Mouse (Mus musculus): Measurements from ENCODE around the gene Inpp5d. TPM values are rescaled to one million over a fixed set of nuclear protein-coding genes. Genes with fewer than 3 reads are reported as not detected.

Gene Inpp5d
- polyA plus RNA-seq, 2 experiments = 9.3 to 11.1 TPM

DNA sequence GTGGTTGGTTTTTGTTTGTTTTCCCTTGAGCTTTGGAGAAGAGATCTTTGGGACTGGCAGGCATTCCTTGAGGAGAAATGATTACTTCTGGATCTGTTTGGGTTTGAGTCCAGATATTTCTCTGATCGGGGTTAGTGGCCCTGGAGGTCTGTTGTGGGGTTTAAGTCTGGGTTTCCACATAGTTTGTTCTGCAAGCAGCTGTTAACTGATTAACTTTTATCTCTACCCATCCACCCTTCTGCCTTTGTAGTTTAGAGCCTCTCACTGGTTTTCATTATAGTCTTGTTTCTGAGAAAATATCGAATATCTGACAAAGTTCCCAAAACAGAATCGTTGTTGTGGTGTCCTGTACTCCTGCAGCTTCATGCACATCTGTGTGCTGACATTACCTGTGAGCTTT lies 143.7 kb downstream of the Inpp5d start:
- WGBS (ENCODE audit: insufficient replicate concordance) = 10% methylated on average over 3 of the region's 3 CpGs
- Histone ChIP-seq H3K9ac (replicated peaks) (no peak overlapping the region), H3K4me2 (ENCODE audit: low read depth) (peak overlapping the region; percentile 13), H3K9me3 (ENCODE audit: control insufficient read depth, low read length) (no peaks in the 10 kb centered on the region), H3K36me3 (replicated peaks; ENCODE audit: control insufficient read depth, insufficient read depth, low read depth) (peaks cover 73% of the 10 kb centered on the region), H3K27ac (0 out of 2 replicates have a peak overlapping the region, but pooled peaks have one; percentile 37), H3K4me1 (replicated peaks; ENCODE audit: control insufficient read depth in 2 of 2, insufficient read depth in 2 of 2, low read length in 1 of 2) (peaks cover 9 to 15% of the 10 kb centered on the region in 2 experiments), H3K27me3 (ENCODE audit: control insufficient read depth, insufficient read depth, low read length) (no peaks in the 10 kb centered on the region), H3K4me3 (ENCODE audit: insufficient read depth in 1 of 2, low read depth in 2 of 2, low read length in 2 of 2) (no peak overlapping the region)
- peak; percentile 67; the same call in 1 of the 2 replicates for ATAC-seq (ENCODE audit: insufficient read depth)
- DNase-seq (ENCODE audit: low read depth in 3 of 3, low spot score in 3 of 3) = peak in 1 of 3 experiments; percentile 17
- TF ChIP-seq CTCF (IDR thresholded peaks at IDR 0.05; ENCODE audit: low read depth) (no peak), EP300 (IDR thresholded peaks at IDR 0.05; ENCODE audit: low read depth) (peak; percentile 62)

DNA sequence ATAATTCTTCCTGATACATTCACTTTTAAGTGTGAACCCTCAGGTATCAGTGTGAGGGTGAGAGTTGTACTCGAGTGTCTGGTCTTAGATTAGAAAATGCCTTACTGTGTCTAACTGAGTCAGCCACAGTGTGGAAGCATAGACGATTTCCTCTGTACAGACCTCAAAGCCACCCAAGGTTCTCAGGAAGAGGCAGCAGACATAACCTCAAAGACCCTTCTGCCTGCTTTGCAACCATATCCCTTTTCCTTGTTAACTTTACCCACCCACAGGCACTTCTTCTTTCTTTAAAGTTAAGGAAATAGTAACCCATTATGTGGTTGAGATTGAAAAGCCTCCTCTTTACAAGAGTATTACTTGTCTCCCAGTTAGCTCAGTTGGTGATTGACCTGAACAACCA lies 145.6 kb downstream of the Inpp5d start:
- Histone ChIP-seq H3K9me3 (ENCODE audit: control insufficient read depth, low read length) (no peaks in the 10 kb centered on the region), H3K4me2 (ENCODE audit: low read depth) (no peak overlapping the region), H3K9ac (replicated peaks) (no peak overlapping the region), H3K36me3 (replicated peaks; ENCODE audit: control insufficient read depth, insufficient read depth, low read depth) (peaks cover 77% of the 10 kb centered on the region), H3K27ac (no peak overlapping the region), H3K27me3 (ENCODE audit: control insufficient read depth, insufficient read depth, low read length) (no peaks in the 10 kb centered on the region), H3K4me1 (replicated peaks; ENCODE audit: control insufficient read depth in 2 of 2, insufficient read depth in 2 of 2, low read length in 1 of 2) (peaks cover 9 to 19% of the 10 kb centered on the region in 2 experiments), H3K4me3 (ENCODE audit: insufficient read depth in 1 of 2, low read depth in 2 of 2, low read length in 2 of 2) (no peak overlapping the region)
- WGBS (ENCODE audit: insufficient replicate concordance) = 54% methylated on average over 2 of the region's 2 CpGs
- ATAC-seq (ENCODE audit: insufficient read depth) (no peak), DNase-seq (ENCODE audit: low read depth in 3 of 3, low spot score in 3 of 3) (no peak)
- TF ChIP-seq CTCF (IDR thresholded peaks at IDR 0.05; ENCODE audit: low read depth) (no peak), EP300 (IDR thresholded peaks at IDR 0.05; ENCODE audit: low read depth) (no peak)

DNA sequence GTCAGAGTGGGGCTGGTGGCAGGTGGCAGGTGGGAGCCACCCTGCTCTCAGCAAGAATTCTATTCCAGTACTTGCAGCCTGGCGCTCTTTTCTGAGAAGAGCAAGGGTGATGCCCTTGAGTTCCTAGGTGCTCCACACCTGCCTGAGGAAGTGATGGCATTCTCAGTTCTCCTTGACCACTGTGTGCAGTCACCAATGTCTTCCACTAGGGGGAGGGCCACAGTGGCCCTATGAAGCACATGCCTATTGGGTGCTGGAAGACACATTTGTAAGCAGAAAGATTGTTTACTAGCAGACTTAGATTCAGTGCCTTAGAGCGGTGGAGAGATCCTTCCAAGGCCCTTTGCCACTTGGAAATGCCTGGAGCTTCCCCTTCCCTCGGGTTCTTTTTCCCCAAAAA lies 146.1 kb downstream of the Inpp5d start:
- 75% methylated on average over 3 of the region's 3 CpGs for WGBS (ENCODE audit: insufficient replicate concordance)
- no peak overlapping the region for H3K27ac ChIP-seq
- H3K27me3 ChIP-seq (ENCODE audit: control insufficient read depth, insufficient read depth, low read length) = no peaks in the 10 kb centered on the region
- no peak overlapping the region for H3K4me3 ChIP-seq (ENCODE audit: insufficient read depth in 1 of 2, low read depth in 2 of 2, low read length in 2 of 2)
- no peak for ATAC-seq (ENCODE audit: insufficient read depth)
- peaks cover 78% of the 10 kb centered on the region for H3K36me3 ChIP-seq (replicated peaks; ENCODE audit: control insufficient read depth, insufficient read depth, low read depth)
- H3K9me3 ChIP-seq (ENCODE audit: control insufficient read depth, low read length) = no peaks in the 10 kb centered on the region
- TF ChIP-seq EP300 (IDR thresholded peaks at IDR 0.05; ENCODE audit: low read depth) (no peak), CTCF (IDR thresholded peaks at IDR 0.05; ENCODE audit: low read depth) (peak; percentile 89)
- H3K4me2 ChIP-seq (ENCODE audit: low read depth) = no peak overlapping the region
- peaks cover 9 to 22% of the 10 kb centered on the region in 2 experiments for H3K4me1 ChIP-seq (replicated peaks; ENCODE audit: control insufficient read depth in 2 of 2, insufficient read depth in 2 of 2, low read length in 1 of 2)
- no peak for DNase-seq (ENCODE audit: low read depth in 3 of 3, low spot score in 3 of 3)
- no peak overlapping the region for H3K9ac ChIP-seq (replicated peaks)

DNA sequence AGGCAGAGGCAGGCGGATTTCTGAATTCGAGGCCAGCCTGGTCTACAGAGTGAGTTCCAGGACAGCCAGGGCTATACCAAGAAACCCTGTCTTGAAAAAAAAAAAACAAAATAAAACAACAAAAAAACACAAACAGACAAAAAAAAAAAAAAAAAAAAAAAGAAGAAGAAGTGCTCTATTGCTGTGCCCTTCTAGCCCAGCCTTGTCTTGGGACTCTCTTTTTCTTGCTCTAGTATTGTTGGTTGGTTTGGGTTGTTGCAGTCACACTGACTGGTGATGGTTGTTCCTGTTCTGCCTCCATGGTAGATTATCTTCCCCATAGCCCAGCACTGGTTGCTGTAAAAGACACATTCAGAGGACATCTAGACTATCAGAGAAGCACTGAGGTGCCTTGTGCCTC lies 149.2 kb downstream of the Inpp5d start:
- Histone ChIP-seq H3K4me2 (ENCODE audit: low read depth) (no peak overlapping the region), H3K4me1 (replicated peaks; ENCODE audit: control insufficient read depth in 2 of 2, insufficient read depth in 2 of 2, low read length in 1 of 2) (peaks cover 4 to 11% of the 10 kb centered on the region in 2 experiments; a peak in 2 of 4 replicates), H3K4me3 (ENCODE audit: insufficient read depth in 1 of 2, low read depth in 2 of 2, low read length in 2 of 2) (no peak overlapping the region), H3K36me3 (replicated peaks; ENCODE audit: control insufficient read depth, insufficient read depth, low read depth) (peaks cover 80% of the 10 kb centered on the region), H3K9me3 (ENCODE audit: control insufficient read depth, low read length) (no peaks in the 10 kb centered on the region), H3K27me3 (ENCODE audit: control insufficient read depth, insufficient read depth, low read length) (no peaks in the 10 kb centered on the region), H3K9ac (replicated peaks) (no peak overlapping the region), H3K27ac (no peak overlapping the region)
- ATAC-seq (ENCODE audit: insufficient read depth) = no peak
- DNase-seq (ENCODE audit: low read depth in 3 of 3, low spot score in 3 of 3) = no peak
- no peak for TF ChIP-seq CTCF (IDR thresholded peaks at IDR 0.05; ENCODE audit: low read depth)
- no peak for TF ChIP-seq EP300 (IDR thresholded peaks at IDR 0.05; ENCODE audit: low read depth)
- WGBS (ENCODE audit: insufficient replicate concordance) = 85% methylated on average over 2 of the region's 2 CpGs

Other genes starting within 250 kb of the Inpp5d start
- not detected in 2 replicates for gene Kcnj13, start 225.6 kb upstream of the Inpp5d start, polyA plus RNA-seq (2012; rRNA removed)
- gene Kcnj13, start 225.6 kb upstream of the Inpp5d start, polyA plus RNA-seq (2014; fragmentation: Nextera tagmentation; extraction: Ambion mirVana) = not detected in 2 replicates
- gene Snorc, start 150.0 kb upstream of the Inpp5d start, polyA plus RNA-seq (2012; rRNA removed) = not detected in 2 replicates
- gene Snorc, start 150.0 kb upstream of the Inpp5d start, polyA plus RNA-seq (2014; fragmentation: Nextera tagmentation; extraction: Ambion mirVana) = not detected in 2 replicates
- 0.28 and 0.37 TPM in 2 replicates for gene Neu2, start 110.4 kb upstream of the Inpp5d start, polyA plus RNA-seq (2012; rRNA removed)
- gene Neu2, start 110.4 kb upstream of the Inpp5d start, polyA plus RNA-seq (2014; fragmentation: Nextera tagmentation; extraction: Ambion mirVana) = 0.20 and 0.54 TPM in 2 replicates
- 2.8 and 3.4 TPM in 2 replicates for gene Ngef, start 46.4 kb upstream of the Inpp5d start, polyA plus RNA-seq (2012; rRNA removed)
- gene Ngef, start 46.4 kb upstream of the Inpp5d start, polyA plus RNA-seq (2014; fragmentation: Nextera tagmentation; extraction: Ambion mirVana) = 2.9 and 3.8 TPM in 2 replicates
- gene Atg16l1, start 135.6 kb downstream of the Inpp5d start, polyA plus RNA-seq (2012; rRNA removed) = 12.5 and 13.4 TPM in 2 replicates
- gene Atg16l1, start 135.6 kb downstream of the Inpp5d start, polyA plus RNA-seq (2014; fragmentation: Nextera tagmentation; extraction: Ambion mirVana) = 10.9 and 12.8 TPM in 2 replicates
- gene Sag, start 183.4 kb downstream of the Inpp5d start, polyA plus RNA-seq (2012; rRNA removed) = 0.27 TPM in 2 replicates
- gene Sag, start 183.4 kb downstream of the Inpp5d start, polyA plus RNA-seq (2014; fragmentation: Nextera tagmentation; extraction: Ambion mirVana) = 0.56 and 0.67 TPM in 2 replicates
- gene Dgkd, start 233.0 kb downstream of the Inpp5d start, polyA plus RNA-seq (2012; rRNA removed) = 6.9 and 8.0 TPM in 2 replicates
- 8.1 and 10.2 TPM in 2 replicates for gene Dgkd, start 233.0 kb downstream of the Inpp5d start, polyA plus RNA-seq (2014; fragmentation: Nextera tagmentation; extraction: Ambion mirVana)